Mouse (Mus musculus): ENCODE measurements around the gene Cntn5.
A peak's percentile ranks its signal among the peaks of the same experiment; 100 is the strongest.

Cntn5 gene

DNA sequence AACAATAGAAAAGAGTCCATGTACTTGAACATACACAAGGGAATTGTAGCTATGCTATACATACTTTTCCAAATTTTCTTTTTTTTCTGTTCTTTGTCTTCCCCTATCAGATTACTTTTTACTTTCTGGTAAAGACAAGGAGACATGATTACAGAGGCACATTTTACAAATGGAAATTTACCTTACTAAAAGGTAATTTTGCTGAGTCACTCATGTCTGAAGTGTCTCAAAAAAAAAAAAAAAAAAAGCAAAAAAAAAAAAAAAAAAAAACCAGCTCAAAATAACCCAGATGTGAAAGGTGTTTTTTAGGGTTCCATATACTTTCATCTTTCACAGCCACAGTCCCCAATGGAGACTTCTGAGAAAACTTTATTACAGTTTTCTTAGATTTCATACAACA, 492.5 kb downstream of the Cntn5 start:
- DNase-seq (ENCODE audit: low spot score): no peak

DNA sequence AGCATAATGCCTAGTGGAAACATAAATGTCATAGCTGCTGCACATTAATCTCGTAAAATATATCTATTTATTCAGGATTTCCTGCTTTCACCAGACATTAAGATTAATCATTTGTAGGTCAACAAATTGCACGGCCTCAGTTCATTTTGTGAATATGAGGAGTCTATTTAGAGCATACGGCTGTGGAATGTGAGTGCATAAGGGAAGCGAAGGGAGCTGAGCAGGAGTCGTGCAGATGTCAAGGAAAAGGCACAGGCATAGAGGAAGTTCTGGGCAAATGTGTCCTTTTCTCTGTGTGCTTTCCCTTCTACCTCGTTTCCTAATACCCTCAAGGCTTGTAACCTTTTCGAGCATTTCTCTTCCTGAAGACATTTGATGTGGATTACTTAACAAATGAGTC, 504.5 kb downstream of the Cntn5 start:
- no peak for DNase-seq (ENCODE audit: low spot score)

DNA sequence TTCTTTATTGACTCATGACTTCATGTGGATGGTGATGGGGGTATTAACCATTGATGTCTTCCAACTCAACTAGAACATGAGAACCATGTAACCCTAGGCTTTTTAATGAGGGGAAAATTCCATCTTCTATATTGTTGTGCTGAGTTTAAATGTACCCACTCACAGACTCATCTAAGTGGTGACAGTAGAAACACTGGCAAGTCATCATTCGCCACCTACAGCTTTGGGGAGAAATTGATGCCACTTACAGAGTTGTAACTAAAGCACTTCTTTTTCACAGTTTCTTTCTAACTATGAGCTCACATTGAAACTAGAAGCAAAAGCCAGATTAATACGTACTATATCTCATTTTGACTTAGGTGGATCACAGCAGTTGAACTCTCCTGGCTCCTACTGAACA, 514.7 kb downstream of the Cntn5 start:
- DNase-seq (ENCODE audit: low spot score): no peak

DNA sequence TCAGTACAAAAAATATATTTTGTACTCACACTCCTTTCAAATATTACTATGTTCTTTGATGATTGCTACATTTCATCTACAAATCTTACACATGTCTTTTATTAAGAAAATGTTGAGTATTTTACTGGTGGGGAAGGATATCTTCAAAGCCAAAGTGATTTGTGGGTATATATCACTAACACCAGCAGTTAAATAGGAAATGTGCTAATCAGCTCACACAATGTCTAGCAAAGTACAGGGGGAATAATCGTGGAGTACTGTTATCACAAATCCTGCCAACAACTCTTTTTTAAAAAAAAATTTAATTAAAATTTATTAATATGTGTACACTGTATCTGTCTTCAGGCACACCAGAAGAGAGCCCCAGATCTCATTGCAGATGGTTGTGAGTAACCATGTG, 520.1 kb downstream of the Cntn5 start:
- no peak for DNase-seq (ENCODE audit: low spot score)

DNA sequence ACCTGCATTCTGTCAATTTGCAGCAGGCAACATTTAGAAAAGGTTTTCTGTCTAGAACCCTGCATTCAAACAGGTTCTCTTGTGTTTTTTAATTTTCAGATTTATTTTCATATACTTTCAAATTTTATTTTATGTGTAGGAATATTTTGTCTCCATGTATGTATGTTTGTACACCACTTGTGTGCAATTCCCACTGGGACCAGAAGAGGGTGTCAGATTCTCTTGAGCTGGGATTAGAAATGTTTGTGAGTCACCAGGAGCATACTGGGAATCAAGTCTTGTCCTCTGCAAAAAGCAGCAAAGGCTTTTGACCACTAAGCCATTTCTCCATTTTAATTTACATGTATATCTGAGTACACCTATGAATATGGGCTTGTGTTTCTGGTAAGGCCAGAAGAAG, 521.4 kb downstream of the Cntn5 start:
- no peak for DNase-seq (ENCODE audit: low spot score)

DNA sequence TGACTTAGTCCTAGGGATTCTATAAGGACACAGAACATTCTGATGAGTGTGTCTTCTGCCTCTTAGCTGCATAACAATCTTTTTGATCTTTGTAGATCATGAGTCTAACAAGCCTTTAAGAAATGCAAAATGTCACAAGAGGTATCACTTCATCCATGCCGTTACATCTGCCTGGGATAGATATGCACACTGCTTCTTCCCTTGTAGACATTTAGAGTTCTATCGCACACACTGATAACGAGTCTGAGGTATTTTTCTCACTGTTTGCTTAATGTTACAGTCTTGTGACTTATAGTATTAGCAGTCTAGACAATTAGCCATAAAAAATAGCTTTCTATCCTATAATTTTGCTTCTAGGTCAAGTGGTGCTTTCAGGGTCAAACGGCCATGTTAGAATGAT, 522.9 kb downstream of the Cntn5 start:
- no peak for DNase-seq (ENCODE audit: low spot score)

DNA sequence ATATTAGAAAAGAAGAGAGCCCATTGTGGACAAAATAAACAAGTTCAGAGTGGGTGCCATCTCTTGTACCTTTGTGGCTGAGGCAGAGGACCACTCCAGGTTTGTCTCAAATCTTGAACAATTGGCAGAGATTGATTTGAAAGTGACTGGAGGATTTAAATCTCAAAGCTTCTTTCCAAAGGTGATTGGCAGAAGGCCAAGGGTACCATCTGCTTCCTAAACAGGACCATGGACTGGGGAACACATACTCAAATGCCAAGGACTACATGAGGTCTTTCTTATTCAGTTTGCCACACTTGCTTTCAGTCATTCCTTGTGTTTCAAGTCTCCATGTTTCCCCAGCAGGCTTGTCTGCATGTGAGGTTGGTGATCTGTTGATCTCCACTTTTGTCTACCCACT, 528.3 kb downstream of the Cntn5 start:
- DNase-seq (ENCODE audit: low spot score): no peak

DNA sequence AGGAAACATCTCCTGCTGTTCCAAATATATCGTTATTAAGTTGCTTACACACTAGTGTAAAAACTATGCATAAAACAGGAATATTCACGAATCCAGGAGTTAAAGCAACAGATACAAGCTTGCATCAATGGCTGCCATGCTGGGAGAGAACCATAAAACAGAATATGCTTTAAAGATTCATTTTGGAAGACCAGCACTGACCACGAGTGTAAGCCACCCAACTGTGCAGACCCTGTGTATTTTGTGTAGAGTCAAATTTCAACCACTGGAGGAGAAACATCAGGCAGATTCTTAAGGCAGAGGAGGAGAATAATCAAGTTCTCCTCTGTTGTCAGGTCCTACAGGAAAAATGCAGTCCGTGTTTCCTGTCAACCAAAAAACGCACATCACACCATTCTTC, 535.6 kb downstream of the Cntn5 start:
- DNase-seq (ENCODE audit: low spot score): no peak

DNA sequence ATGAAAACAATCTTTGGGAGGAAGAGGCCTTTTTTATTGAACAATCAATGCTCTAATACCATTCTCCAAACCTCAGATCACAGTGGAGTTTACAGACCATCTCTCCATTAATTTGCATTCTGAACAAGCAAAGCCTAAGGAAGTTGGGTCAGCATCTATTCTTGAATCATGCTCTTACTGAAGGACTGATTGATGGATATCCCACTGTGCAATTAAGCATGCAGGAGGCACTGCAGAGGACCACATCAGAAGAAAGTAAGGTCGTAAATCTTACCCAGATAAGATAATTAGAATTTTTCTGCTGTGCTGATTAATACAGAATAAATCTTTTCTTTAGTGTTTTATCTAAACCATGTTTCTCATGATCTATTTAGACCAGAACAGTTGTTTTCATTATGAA, 536.2 kb downstream of the Cntn5 start:
- no peak for DNase-seq (ENCODE audit: low spot score)

DNA sequence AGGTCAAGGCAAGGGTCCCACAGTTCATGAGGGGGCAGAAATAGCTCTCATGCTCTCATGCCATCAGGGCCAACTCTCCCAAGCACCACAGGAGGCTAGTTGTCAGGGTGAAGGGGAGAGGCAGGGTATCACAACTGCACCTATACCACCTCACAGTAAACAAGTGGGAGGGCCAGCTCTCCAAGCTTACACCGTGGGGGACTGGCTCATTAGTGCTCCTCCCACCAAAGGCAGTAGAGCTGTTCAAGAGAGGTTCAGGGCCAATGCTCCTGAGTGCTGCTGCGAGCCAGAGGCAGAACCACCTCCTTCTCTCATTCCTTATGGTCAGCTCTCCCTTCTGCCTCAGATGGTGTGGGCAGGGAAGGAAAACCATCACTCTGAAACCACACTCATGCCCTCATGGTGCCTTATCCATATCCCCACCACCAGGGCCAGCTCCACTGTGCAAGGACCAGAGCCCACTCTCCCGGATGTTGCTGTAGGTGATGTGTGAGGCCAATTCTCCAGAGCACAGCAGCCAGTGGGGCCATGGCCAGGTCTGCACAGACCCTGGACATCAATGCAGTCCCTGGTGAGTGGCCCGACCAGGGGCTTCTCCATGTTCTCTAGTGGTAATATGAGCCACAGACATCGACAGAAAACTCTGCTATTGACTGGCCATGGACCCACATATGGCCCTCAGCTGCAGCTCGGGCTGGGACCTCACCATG, 538.2 kb downstream of the Cntn5 start:
- no peak for DNase-seq (ENCODE audit: low spot score)

DNA sequence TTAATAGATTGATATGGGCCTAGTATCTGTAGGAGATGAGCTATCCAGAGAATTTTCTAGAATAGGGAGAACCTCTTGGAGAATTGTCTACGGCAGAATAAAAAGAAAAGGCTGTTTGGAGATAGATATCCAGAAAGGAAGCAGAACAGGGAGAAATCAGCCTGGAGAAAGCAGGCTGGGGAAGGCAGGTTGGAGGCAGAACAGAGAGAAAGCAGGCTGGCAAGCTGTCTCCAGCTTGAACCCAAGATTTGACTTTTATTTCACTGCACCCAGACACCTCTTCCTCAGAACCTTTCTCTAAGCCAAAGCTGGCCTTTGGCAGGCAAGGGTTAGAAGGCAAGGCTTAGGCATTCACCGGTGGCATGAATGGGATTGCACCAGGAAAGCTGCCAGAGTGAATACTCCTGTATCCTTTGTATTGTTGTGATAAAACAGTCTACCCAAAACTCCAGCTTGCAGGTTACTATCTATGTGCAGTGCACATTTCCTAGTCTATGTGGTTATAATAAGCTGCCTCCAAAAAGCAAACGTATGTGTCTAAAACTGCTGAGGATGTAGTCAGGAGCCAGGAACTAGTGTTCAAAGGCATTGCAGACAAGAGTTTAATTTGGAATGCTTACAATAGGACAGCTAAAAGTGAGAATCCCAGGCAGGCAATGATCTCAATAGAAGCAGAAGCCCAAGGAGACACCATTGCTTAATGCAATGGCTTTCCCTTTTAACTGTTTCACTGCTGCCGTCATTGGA, 553.5 kb downstream of the Cntn5 start:
- DNase-seq (ENCODE audit: low spot score): no peak

DNA sequence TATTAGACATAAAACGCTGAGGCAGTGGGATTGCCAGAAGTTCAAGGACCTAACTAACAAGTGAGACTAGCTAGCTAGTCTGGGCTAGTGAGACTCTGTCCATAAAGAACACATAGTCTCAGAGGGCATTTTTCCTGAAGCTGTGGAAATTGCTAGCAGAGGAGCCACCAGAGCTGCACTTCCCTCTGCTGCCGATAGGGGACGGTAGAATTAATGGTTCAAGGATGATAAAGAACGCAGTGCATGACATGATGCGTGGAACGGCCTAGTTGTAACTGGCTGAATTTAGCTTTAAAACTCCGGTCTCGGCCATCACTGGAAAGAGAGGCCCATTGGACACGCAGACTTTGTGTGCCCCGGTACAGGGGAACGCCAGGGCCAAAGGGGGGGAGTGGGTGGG, 555.8 kb downstream of the Cntn5 start:
- DNase-seq (ENCODE audit: low spot score): no peak

DNA sequence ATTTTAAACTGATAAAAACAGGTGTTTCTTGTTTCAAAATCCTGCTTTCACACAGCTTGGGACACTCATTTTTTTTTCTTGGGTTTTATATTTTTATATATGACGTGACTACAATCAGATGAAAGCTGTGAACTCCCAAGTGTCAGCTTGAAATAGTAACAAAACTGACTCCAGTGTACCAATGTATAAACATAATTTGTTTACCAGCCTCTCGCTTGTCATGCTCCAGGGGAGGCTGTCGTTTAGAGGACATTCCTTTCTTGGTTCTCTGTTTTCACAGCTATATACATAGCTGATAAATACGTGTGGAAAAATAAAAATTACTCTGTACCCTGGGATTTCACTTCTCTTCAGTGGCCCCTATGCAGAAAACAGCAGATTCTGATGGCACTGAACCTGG, 556.4 kb downstream of the Cntn5 start:
- DNase-seq (ENCODE audit: low spot score): no peak

DNA sequence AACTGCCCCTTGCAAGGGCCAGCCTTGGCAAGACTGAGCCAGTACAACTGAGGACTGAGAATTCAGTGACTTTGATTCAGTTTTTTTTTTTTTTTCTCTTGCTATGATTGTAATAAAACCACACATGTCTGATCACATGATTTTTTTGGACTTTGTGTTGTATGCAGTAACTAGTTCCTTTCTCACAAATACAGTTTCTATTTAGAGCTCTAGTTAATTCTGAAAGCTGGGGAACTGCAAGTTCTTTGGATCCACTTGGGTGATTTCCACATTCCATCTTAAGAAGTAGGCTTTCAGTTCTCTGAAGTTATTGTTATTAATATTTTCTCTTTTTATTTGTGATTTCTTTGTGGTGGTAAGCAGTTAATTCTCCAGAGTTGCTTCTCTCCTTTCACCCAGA, 563.8 kb downstream of the Cntn5 start:
- no peak for DNase-seq (ENCODE audit: low spot score)

DNA sequence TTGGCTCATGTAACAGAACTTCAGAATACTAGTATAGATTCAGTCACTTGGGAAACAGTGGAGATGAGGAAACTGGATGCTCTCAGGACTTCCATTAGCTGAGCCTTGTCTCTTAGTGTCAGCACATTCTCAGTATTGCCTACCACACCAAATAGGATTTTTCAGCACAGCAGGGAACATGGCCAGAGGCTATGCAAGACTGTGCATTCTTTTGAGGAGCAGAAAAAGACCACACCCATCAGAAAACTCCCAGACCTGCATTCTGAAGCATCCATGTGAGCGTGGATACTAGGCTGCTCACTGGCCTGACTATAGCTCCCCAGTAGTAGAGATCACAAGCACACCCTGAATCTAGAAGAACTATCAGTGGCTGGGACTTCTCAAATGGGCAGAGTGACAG, 564.9 kb downstream of the Cntn5 start:
- no peak for DNase-seq (ENCODE audit: low spot score)

DNA sequence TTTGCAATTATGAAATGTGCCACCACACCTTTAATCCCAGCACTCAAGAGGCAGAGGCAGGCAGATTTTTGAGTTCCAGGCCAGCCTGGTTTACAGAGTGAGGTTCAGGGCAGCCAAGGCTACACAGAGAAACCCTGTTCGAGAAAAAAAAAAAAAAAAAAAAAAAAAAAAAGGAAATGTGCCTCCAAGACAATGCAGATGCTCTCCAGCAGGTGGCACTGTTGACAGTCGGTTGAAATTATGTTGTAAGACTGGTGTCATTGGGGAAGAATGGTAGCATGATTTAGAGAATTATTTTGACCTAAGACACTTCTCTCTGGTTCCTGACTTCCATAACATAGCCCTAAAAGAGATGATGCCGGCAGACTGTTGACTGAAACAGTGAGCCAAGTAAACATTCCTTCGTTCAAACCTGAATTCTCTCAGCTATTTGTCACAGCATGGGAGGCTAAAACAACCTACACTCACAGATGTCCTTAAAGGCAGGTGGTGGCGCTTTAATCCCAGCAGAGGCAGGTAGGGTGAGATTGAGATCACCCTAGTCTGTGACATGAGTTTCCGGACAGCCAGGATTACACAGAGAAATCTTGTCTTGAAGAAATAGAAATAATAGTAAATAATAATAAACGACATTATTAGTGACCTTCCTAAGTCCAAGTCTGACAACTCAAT, 579.7 kb downstream of the Cntn5 start:
- DNase-seq (ENCODE audit: low spot score): peak; percentile 61

DNA sequence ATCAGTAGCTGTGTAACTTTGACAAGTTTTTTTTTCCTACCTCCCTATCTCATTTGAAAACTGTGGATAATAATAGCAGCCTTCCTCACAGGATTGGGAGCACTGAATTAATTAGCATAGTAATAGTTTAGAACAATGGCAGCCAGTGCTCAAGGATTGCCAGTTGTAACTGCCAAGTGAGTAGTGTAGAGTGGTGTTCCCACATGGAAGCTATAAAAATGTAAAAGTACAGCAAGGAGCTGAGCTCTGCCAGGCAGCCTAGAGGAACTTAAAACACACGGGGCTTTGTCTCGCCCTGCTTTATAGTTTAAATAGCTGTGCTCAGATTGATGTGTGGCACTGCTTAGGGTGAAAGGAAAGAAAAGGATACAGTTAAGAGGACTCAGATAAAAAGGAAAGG, 635.2 kb downstream of the Cntn5 start:
- no peak for DNase-seq (ENCODE audit: low spot score)

DNA sequence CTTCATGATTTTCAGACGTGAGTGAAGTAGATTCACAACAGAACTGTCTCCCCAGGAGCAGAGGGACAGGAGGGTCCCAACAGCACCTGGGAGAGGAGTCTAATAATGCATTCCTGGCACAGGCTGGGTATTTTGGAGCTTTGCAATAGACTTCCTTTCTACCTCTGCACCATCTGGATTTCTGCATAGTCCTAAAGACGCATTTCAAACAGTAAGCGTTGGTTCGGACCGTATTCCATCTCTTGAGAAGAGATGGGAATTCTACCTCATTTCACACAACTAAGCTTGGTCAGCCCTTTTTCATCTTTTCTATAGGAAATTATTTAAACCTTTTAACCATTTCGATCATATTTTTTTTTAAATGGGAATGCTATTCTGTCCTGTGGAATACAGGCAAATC, 635.7 kb downstream of the Cntn5 start:
- DNase-seq (ENCODE audit: low spot score): no peak

DNA sequence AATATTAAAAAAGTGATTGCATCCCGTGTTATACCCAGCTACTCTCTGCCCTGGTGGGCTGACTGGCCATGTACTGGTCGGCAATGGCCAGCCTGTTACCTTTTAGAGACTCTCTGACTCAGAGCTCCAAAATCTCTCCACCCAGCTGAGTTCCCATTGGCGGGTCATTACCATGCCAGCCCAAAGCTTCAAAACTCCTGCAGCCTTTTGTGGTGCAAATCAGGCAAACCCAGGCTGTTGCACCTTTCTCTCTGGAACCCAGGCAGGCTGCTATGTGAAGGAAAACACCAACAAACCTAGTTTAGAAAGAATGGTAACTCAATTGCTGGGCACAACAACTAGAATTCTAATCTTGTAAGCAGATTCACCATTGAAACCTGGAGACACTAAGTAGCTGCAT, 639.0 kb downstream of the Cntn5 start:
- no peak for DNase-seq (ENCODE audit: low spot score)

DNA sequence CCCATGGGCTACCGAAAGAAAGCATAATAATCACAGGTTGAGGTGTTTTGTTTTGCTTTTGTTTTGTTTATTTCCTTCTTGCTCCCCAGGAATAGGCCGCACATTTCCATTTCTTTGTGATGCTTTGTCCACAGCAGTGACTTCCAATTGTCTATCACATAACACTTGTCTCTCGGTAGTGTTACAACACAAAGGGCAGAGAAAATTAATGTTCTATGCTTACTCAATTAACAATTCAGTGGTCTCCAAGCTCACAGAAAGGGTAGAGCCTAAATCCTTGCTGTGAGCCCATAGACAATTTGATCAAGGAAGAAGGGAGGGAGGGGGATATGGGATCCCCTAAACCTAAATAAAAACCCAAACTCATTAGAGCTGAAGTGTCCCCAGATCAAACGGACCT, 671.2 kb downstream of the Cntn5 start:
- DNase-seq (ENCODE audit: low spot score): no peak

DNA sequence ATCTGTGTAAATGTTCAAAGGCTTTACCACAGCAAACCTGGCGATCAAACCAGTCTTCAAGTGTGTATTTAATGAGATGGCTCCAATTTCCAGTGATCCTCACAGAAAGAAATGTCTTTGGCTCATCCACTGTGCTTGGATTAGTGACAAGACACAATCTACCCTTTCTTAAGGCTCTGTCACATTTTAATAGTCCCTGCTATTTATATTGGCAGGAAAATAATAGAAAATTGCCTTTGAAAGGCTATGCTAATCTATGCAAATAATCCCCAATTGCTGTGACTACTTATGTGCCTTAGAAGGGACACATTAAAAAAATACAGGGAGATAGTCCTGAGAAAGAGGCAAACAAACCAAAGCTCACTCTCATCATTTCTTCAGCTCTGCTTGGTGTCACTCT, 672.5 kb downstream of the Cntn5 start:
- no peak for DNase-seq (ENCODE audit: low spot score)

DNA sequence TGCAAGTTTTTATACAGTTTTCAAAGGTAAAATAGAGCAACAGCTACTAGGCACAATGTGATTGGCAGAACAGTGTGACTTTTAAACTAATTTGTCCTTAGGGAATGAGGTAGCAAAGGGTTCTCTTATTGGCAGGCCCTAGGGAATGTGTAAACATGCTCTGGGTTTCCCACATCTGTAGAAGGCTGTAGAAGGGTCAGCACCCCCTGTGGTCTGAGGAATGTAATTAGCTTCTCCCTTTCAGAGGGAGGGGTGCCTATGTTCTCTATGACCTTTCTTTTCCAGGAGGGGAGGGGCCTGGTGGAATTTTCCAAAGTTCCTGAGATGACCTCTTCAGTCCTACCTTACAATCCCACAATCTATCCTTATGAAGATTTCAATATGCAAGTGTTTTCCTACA, 673.6 kb downstream of the Cntn5 start:
- no peak for DNase-seq (ENCODE audit: low spot score)

DNA sequence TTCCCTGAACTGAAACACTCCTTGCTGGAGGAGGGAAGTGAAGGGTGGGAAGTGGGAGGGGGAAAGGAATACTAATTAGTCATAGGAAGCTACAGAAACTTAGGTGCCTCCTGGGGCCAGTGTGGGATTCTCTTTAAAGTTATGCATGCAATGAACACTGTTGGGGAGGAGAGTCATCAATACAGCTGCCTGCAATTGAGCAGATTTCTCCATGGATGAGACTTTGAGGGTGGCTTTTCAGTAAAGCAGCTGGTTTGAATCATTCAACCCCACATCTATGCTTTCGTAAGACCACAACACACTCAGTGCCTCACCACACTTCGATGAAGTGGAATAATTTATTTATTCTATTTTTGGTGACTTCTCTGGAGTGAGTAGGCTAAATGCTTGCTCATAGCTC, 674.9 kb downstream of the Cntn5 start:
- DNase-seq (ENCODE audit: low spot score): no peak

DNA sequence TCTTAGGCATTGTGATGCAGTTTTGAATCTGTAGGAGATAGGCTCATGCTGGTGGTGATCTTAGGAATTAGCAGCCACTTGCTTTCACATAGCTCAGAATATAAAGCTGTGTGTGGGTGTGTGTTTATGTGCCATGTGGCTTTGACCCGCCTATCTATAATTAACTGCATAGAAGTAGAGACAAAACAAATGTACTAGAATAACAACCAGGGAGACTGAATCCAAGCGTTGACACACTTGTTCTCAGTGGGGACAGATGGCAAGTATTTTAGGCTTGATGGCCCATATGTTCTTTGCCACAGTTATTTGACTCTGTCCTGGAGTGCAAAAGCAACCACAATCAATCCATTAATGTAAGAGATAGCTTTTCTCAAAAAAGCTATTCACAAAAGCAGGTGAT, 678.6 kb downstream of the Cntn5 start:
- no peak for DNase-seq (ENCODE audit: low spot score)
